Mouse (Mus musculus): ENCODE results near the gene Ghsr. TPM values are rescaled to one million over a fixed set of nuclear protein-coding genes. Genes with fewer than 3 reads are reported as not detected.

Ghsr gene
- polyA plus RNA-seq, 1 experiment from 2014 or later, result 0.34 TPM

GRCm38 (mm10) chr3:27424049-27424667 lies 53.0 kb downstream of the Ghsr start:
- H3K27me3 ChIP-seq (ENCODE audit: control insufficient read depth, insufficient read depth, low read length), result no peaks in the 10 kb centered on the region
- H3K9me3 ChIP-seq (ENCODE audit: control insufficient read depth, low read length), result no peaks in the 10 kb centered on the region
- H3K36me3 ChIP-seq (ENCODE audit: control insufficient read depth, insufficient read depth, low read length), result no peaks in the 10 kb centered on the region; the same call in 1 of the 2 replicates
- no peak overlapping the region for H3K9ac ChIP-seq (ENCODE audit: low read length)
- ATAC-seq (ENCODE audit: low FRiP score) (no peak), DNase-seq (ENCODE audit: low spot score, missing footprints) (peak; percentile 51)
- WGBS, result 90% methylated on average over 11 of the region's 11 CpGs
- no peak overlapping the region for H3K27ac ChIP-seq (ENCODE audit: low read depth, low read length)
- H3K4me2 ChIP-seq, result no peak overlapping the region
- no peak overlapping the region for H3K4me3 ChIP-seq (ENCODE audit: low read depth, low read length)
- H3K4me1 ChIP-seq (ENCODE audit: control insufficient read depth, insufficient read depth, low read length), result no peaks in the 10 kb centered on the region

DNA sequence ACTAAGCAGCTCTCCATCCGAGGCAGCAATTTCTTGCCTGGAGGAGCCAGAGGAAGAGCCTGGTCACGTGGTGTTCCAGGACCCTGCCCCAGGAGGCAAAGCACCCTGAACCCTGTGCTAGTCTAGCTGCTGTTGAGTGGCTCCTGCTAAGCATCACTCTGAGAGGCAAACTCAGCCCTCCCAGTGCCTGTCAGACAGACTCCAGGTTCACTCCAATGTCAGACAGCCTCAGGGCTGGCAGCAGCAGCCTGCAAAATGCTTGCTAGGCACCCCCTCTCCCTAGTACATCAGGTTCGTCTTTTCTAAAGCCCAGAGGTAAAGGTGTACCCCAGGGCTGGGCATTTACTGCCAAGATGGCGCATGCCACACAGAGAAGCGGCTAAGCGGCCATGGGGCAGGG lies 56.3 kb downstream of the Ghsr start:
- Histone ChIP-seq H3K36me3 (ENCODE audit: control insufficient read depth, insufficient read depth, low read length) (no peaks in the 10 kb centered on the region; the same call in 1 of the 2 replicates), H3K4me2 (no peak overlapping the region), H3K9ac (ENCODE audit: low read length) (no peak overlapping the region), H3K4me3 (ENCODE audit: low read depth, low read length) (no peak overlapping the region), H3K9me3 (ENCODE audit: control insufficient read depth, low read length) (no peaks in the 10 kb centered on the region), H3K27ac (ENCODE audit: low read depth, low read length) (no peak overlapping the region), H3K4me1 (ENCODE audit: control insufficient read depth, insufficient read depth, low read length) (no peaks in the 10 kb centered on the region), H3K27me3 (ENCODE audit: control insufficient read depth, insufficient read depth, low read length) (no peaks in the 10 kb centered on the region)
- no peak for ATAC-seq (ENCODE audit: low FRiP score)
- DNase-seq (ENCODE audit: low spot score, missing footprints), result peak; percentile 80
- WGBS, result 88% methylated on average over 6 of the region's 6 CpGs

Other genes starting within 250 kb of the Ghsr start
- gene Ect2, start 217.5 kb upstream of the Ghsr start, polyA plus RNA-seq (2014; fragmentation: Nextera tagmentation; extraction: Ambion mirVana), result 113 and 121 TPM in 2 replicates
- gene Nceh1, start 188.4 kb upstream of the Ghsr start, polyA plus RNA-seq (2014; fragmentation: Nextera tagmentation; extraction: Ambion mirVana), result 4.1 and 4.4 TPM in 2 replicates
- not detected in 2 replicates for gene Tnfsf10, start 54.3 kb upstream of the Ghsr start, polyA plus RNA-seq (2014; fragmentation: Nextera tagmentation; extraction: Ambion mirVana)